Comparison of ENCODE assay signal across 19 mouse cellular contexts in the genomic region with DNA sequence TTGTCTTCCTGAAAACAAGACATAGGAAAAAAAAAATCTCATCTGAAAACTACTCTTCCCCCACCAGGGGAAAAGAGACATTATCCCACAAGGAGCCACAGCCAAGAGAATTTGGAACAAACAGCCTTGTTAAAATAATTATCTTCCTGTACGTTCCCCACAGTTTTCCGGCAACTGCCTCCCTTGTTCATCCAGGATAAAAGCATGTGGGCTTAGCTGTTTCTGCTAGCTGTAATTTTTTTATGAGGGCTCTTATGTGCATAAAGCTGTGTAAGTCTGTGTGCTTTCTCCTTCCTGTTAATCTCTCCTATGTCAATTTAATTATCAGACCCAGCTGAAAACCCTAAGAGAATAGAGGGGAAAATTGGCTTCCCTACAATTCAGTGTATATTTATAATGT. TPM values are rescaled to one million over a fixed set of nuclear protein-coding genes. Genes with fewer than 3 reads are reported as not detected.
DNase-seq lines count a peak whose midpoint lies in the region; ATAC-seq and TF ChIP-seq lines count a peak whose summit lies in the region.
"Had no signal": no experiment of that assay in that cellular context is flagged by ENCODE, and none has a peak within 500 bp of the region (broad histone marks: within the 10 kb centered on the region; RNA-seq: fewer than 3 reads in every experiment).

No protein-coding gene starts in this region.

- no peak overlapping the region for H3K4me2 ChIP-seq in neural tube, embryonic 14.5 days (ENCODE audit: low read depth, low read length)
- H3K4me2 ChIP-seq: heart, embryonic 15.5 days; limb, embryonic 15.5 days had no signal

- DNase-seq in frontal cortex, postnatal 36 days (ENCODE audit: low spot score in 2 of 2): no peak
- DNase-seq in layer of hippocampus, adult 9-11 months: peak; percentile 34
- DNase-seq in layer of hippocampus, adult 9-10 months (ENCODE audit: low spot score): no peak
- peak; percentile 62 for DNase-seq in brain, embryonic 14.5 days (ENCODE audit: low read depth)
- DNase-seq in cerebellum, adult 2 months: no peak
- DNase-seq: adrenal gland, postnatal 10 days; B cell, adult 2 months; cerebellum, postnatal 14 days; kidney, adult 11 months; liver, postnatal 0 days; lung, postnatal 14 days; thymus, adult 18-20 months had no signal

- H3K9ac ChIP-seq in neural tube, embryonic 14.5 days (replicated peaks; ENCODE audit: low read depth, low read length): no peak overlapping the region
- H3K9ac ChIP-seq: heart, embryonic 15.5 days; limb, embryonic 15.5 days; liver, postnatal 0 days had no signal

- H3K4me3 ChIP-seq in neural tube, embryonic 14.5 days (ENCODE audit: low read depth, low read length): no peak overlapping the region
- no peak overlapping the region for H3K4me3 ChIP-seq in cerebellum, adult 2 months (replicated peaks; ENCODE audit: insufficient read depth, low read depth, low read length)
- H3K4me3 ChIP-seq: erythroblast, embryonic 14.5 days; heart, embryonic 15.5 days; limb, embryonic 15.5 days; myocyte had no signal

- H3K9me3 ChIP-seq in neural tube, embryonic 14.5 days (ENCODE audit: control insufficient read depth, low read length): 0 out of 2 replicates have a peak, but pooled peaks cover 2% of the 10 kb centered on the region
- H3K9me3 ChIP-seq: heart, embryonic 15.5 days; limb, embryonic 15.5 days had no signal

- H3K4me1 ChIP-seq in neural tube, embryonic 14.5 days (ENCODE audit: control insufficient read depth, insufficient read depth, low read length): 0 out of 2 replicates have a peak, but pooled peaks cover 3% of the 10 kb centered on the region
- H3K4me1 ChIP-seq in cerebellum, adult 2 months (ENCODE audit: control insufficient read depth, insufficient read depth, low read length): no peaks in the 10 kb centered on the region
- H3K4me1 ChIP-seq: heart, embryonic 15.5 days; limb, embryonic 15.5 days had no signal

- H3K27ac ChIP-seq in neural tube, embryonic 14.5 days (ENCODE audit: low read depth, low read length): peak overlapping the region; percentile 0; the same call in 1 of the 2 replicates
- no peak overlapping the region for H3K27ac ChIP-seq in cerebellum, adult 2 months (ENCODE audit: insufficient read depth, low read length)
- H3K27ac ChIP-seq: heart, embryonic 15.5 days; kidney, postnatal 0 days; limb, embryonic 15.5 days had no signal

- H3K27me3 ChIP-seq in neural tube, embryonic 14.5 days (ENCODE audit: control insufficient read depth, insufficient read depth, low read length): no peaks in the 10 kb centered on the region
- H3K27me3 ChIP-seq in cerebellum, adult 2 months (ENCODE audit: control insufficient read depth, insufficient read depth, low read length): no peaks in the 10 kb centered on the region; the same call in 1 of the 2 replicates
- H3K27me3 ChIP-seq: heart, embryonic 15.5 days; limb, embryonic 15.5 days had no signal

- no peaks in the 10 kb centered on the region for H3K36me3 ChIP-seq in neural tube, embryonic 14.5 days (ENCODE audit: control insufficient read depth, insufficient read depth, low read length)
- H3K36me3 ChIP-seq: heart, embryonic 15.5 days; limb, embryonic 15.5 days had no signal

- WGBS in neural tube, embryonic 14.5 days: 39% methylated on average over 2 of the region's 2 CpGs
- 68% methylated on average over 2 of the region's 2 CpGs for WGBS in cerebellum, adult 2 months

- TF ChIP-seq POLR2A in brain, embryonic 14.5 days (IDR thresholded peaks at IDR 0.05; ENCODE audit: borderline replicate concordance, extremely low read depth, insufficient read depth, insufficient read length, poor library complexity, severe bottlenecking): no peak
- no peak for TF ChIP-seq POLR2A in cerebellum, adult 2 months (IDR thresholded peaks at IDR 0.05; ENCODE audit: borderline replicate concordance, insufficient read depth, low read length)

- no peak for TF ChIP-seq CTCF in brain, embryonic 14.5 days (IDR thresholded peaks at IDR 0.05; ENCODE audit: borderline replicate concordance, extremely low read depth, insufficient read depth, insufficient read length)
- no peak for TF ChIP-seq CTCF in cerebellum, adult 2 months (IDR thresholded peaks at IDR 0.05; ENCODE audit: borderline replicate concordance, insufficient read depth, low read depth, low read length)

- peak; percentile 33; the same call in 1 of the 2 replicates for ATAC-seq in frontal cortex, adult (ENCODE audit: low TSS enrichment)
- ATAC-seq in neural tube, embryonic 14.5 days (ENCODE audit: low read depth): 0 out of 2 replicates have a peak, but pooled peaks have one; percentile 25
- ATAC-seq: liver, postnatal 0 days had no signal

RNA-seq across cellular contexts. Expression of a gene that starts 42.3 kb away (rescaled TPM):
- 8.4 TPM in 2 replicates for polyA plus RNA-seq in brain, embryonic 14.5 days (2012; rRNA removed)
- 10.8 and 11.8 TPM in 2 replicates for polyA plus RNA-seq in neural tube, embryonic 14.5 days (2014; fragmentation: Nextera tagmentation; extraction: Ambion mirVana)
- polyA plus RNA-seq in cerebellum, adult 2 months (2012; rRNA removed): 6.6 and 6.8 TPM in 2 replicates

Comparison
In these comparisons a context has a peak if more than half of its experiments do, and no peak if none do; other contexts are left out.
1. DNase-seq: peak in layer of hippocampus, adult 9-11 months (single experiment) and brain, embryonic 14.5 days (single experiment); none in frontal cortex, postnatal 36 days (0 of 2), layer of hippocampus, adult 9-10 months (single experiment) and cerebellum, adult 2 months (0 of 2).